Mouse (Mus musculus): Measurements from ENCODE around the gene Mllt10. TPM values are rescaled to one million over a fixed set of nuclear protein-coding genes. Genes with fewer than 3 reads are reported as not detected.

Mllt10 gene
- total and polyA plus RNA-seq, 3 experiments: 33.3 to 64.1 TPM; not detected in 1

- TF ChIP-seq RCOR1 (IDR thresholded peaks at IDR 0.05; ENCODE audit: low read depth, low read length) (peak; percentile 51; the same call in 1 of the 2 replicates), HCFC1 (IDR thresholded peaks at IDR 0.05; ENCODE audit: low read depth, low read length) (peak; percentile 57; the same call in 1 of the 2 replicates), TCF12 (IDR thresholded peaks at IDR 0.05; ENCODE audit: low read depth, low read length) (0 out of 2 replicates have a peak, but pooled peaks have one; percentile 37), ZMIZ1 (IDR thresholded peaks at IDR 0.05; ENCODE audit: low read depth, low read length) (0 out of 2 replicates have a peak, but pooled peaks have one; percentile 32), MAZ (IDR thresholded peaks at IDR 0.05; ENCODE audit: low read depth, low read length) (0 out of 2 replicates have a peak, but pooled peaks have one; percentile 27), POLR2AphosphoS2 (IDR thresholded peaks at IDR 0.05; ENCODE audit: low read length) (peak; percentile 58; the same call in 1 of the 2 replicates), EP300 (IDR thresholded peaks at IDR 0.05; ENCODE audit: low read depth in 1 of 2, low read length in 2 of 2) (peak; percentile 31 to 55; a peak in 2 of 4 replicates), ETS1 (IDR thresholded peaks at IDR 0.05; ENCODE audit: low read depth, low read length) (peak; percentile 51), TBP (IDR thresholded peaks at IDR 0.05; ENCODE audit: low read depth, low read length) (peak; percentile 40; the same call in 1 of the 2 replicates), ZNF384 (IDR thresholded peaks at IDR 0.05; ENCODE audit: low read depth, low read length) (no peak), RAD21 (IDR thresholded peaks at IDR 0.05; ENCODE audit: low read depth, low read length) (no peak), CHD2 (IDR thresholded peaks at IDR 0.05; ENCODE audit: low read length) (no peak), MAX (IDR thresholded peaks at IDR 0.05; ENCODE audit: low read length) (peak; percentile 86), E2F4 (IDR thresholded peaks at IDR 0.05; ENCODE audit: borderline replicate concordance, low read depth, low read length) (peak; percentile 58; the same call in 1 of the 2 replicates), MYC (IDR thresholded peaks at IDR 0.05; ENCODE audit: low read depth, low read length) (peak; percentile 63; the same call in 1 of the 2 replicates), MYB (IDR thresholded peaks at IDR 0.05; ENCODE audit: low read depth, low read length) (no peak), CHD1 (IDR thresholded peaks at IDR 0.05; ENCODE audit: low read depth, low read length) (peak; percentile 89; the same call in 1 of the 2 replicates), ELF1 (IDR thresholded peaks at IDR 0.05; ENCODE audit: low read depth, low read length) (peak; percentile 52; the same call in 1 of the 2 replicates), SIN3A (IDR thresholded peaks at IDR 0.05; ENCODE audit: low read length) (peak; percentile 97), MXI1 (IDR thresholded peaks at IDR 0.05; ENCODE audit: low read depth, low read length) (peak; percentile 99), POLR2A (IDR thresholded peaks at IDR 0.05; ENCODE audit: control insufficient read depth in 1 of 2, insufficient read depth in 1 of 2, low read depth in 1 of 2, low read length in 2 of 2, poor library complexity in 1 of 2) (peak in 1 of 2 experiments; percentile 61; a peak in 2 of 4 replicates), GATA1 (IDR thresholded peaks at IDR 0.05; ENCODE audit: low read depth, low read length) (no peak)
- peak; percentile 88 for DNase-seq (ENCODE audit: low read depth, low spot score)
These were observed 8.8 kb downstream of the Mllt10 start for GRCm38 (mm10) chr2:18063763-18064251.

More at GRCm38 (mm10) chr2:18063763-18064251, 8.8 kb downstream of the Mllt10 start:
- Histone ChIP-seq H3K27me3 (ENCODE audit: control insufficient read depth in 1 of 2, insufficient read depth in 2 of 2, low read length in 2 of 2) (no peaks in the 10 kb centered on the region), H3K36me3 (ENCODE audit: control insufficient read depth in 1 of 2, insufficient read depth in 2 of 2, low read length in 2 of 2) (peaks cover 8 to 35% of the 10 kb centered on the region in 2 experiments), H3K4me3 (ENCODE audit: control insufficient read depth in 1 of 2, insufficient read depth in 1 of 2, low read depth in 2 of 2, low read length in 2 of 2) (peak overlapping the region; percentile 82 to 88), H3K27ac (ENCODE audit: control insufficient read depth, low read depth, low read length) (peak overlapping the region; percentile 100), H3K4me1 (ENCODE audit: control insufficient read depth in 1 of 2, insufficient read depth in 2 of 2, low read length in 2 of 2) (peaks cover 6 to 10% of the 10 kb centered on the region in 2 experiments), H3K9ac (ENCODE audit: control insufficient read depth, low read depth, low read length, poor library complexity, severe bottlenecking) (peak overlapping the region; percentile 97), H3K9me3 (replicated peaks; ENCODE audit: insufficient read depth, low read length) (no peaks in the 10 kb centered on the region), H3K79me2 (ENCODE audit: control insufficient read depth, insufficient read depth, low read length, poor library complexity) (peaks cover 39% of the 10 kb centered on the region)

Data from MEL (cell line).